Mouse (Mus musculus) left cerebral cortex, adult 2 months (tissue): ENCODE data around the gene Gstcd. TPM values are rescaled to one million over a fixed set of nuclear protein-coding genes. Genes with fewer than 3 reads are reported as not detected.

Experiments
- DNase-seq, 2 experiments: peaks; one replicate each; pipeline ENCODE4 v3.0.0; 2021 to 2022; ENCODE audit warnings: low spot score in 2 of 2, mixed read lengths in 1 of 2; ENCODE audit errors: extremely low spot score in 1 of 2
- H3K27ac ChIP-seq: fragments of 200-600 bp; 2 replicates; pipeline ENCODE4 v1.8.1; 2022
- H3K4me3 ChIP-seq: fragments of 200-600 bp; 2 replicates; pipeline ENCODE4 v1.8.1; 2022
- CTCF ChIP-seq: fragments of 200-600 bp; IDR thresholded peaks from 2 replicates; pipeline ENCODE4 v1.8.1; 2022; ENCODE audit warnings: antibody characterized with exemption, mild to moderate bottlenecking, moderate library complexity
- intact Hi-C: fragments of 180-260 bp; cut with DNase I; formaldehyde crosslinking; loops from one replicate; pipeline ENCODE4 v1.15.1; 2025
- total RNA-seq, 2 experiments: library from RNA; stranded (reverse); gene quantifications; 2 replicates each; pipeline ENCODE4 v1.2.3; 2021

Gstcd gene
- total RNA-seq, 2 experiments from 2014 or later: 10.0 to 10.9 TPM

DNA sequence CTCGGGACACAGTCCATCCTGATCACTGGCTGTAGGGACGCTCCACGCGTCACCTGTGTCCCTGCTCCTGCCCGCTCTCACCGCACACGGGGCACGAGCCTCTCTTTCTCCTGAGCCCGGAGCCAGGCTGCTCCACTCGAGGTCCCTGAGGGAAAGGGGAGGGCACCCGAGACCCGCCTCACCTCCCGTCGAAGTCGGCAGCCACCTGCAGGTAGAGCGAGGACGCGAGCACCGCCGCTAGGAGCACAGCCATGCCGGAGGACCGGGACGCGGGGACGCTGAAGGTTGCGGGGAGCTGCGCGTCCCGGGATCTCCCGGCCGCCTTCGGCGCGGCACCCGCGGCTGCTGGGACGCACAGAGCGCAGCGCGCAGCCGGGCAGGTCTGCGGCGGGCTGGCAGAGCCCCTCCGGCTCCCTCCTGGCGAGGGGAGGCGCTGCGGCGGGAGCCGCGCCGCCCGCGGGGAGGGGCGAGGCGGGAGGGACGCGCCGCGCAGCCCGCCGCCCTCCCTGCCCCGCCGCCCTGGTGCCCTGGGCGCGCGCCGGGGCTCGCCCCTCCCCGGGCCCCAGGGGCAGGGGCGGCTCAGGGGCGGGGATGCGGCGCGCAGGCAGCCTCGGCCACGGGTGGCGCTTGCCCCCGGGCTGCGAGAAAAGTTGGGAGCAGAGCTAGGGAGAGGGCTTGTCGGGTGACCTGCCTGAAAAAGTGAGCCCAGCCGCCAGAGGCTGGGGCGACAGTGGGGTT lies 141.9 kb downstream of the Gstcd start, which contains the start of gene Npnt:
TSS of gene Npnt (minus strand) at position 501 of the 738 bp plus-strand sequence.
- Histone ChIP-seq H3K4me3 (peak within 1 kb of the TSS; percentile 64), H3K27ac (0 out of 2 replicates have a peak within 1 kb of the TSS, but pooled peaks have one; percentile 15)
- peak in 1 of 2 experiments; percentile 38 for DNase-seq
- intact Hi-C loops: loop anchor here (2.0 kb wide), 1 partner anchor 45 kb away; no protein-coding TSS in a partner anchor
- TF ChIP-seq CTCF: no peak; the same call in none of the 2 replicates

GRCm38 (mm10) chr3:132949380-132949790 lies 142.4 kb downstream of the Gstcd start:
- intact Hi-C loops: loop anchor here (2.0 kb wide), 1 partner anchor 45 kb away; no protein-coding TSS in a partner anchor
- no peak for TF ChIP-seq CTCF
- peak overlapping the region; percentile 64 for H3K4me3 ChIP-seq
- DNase-seq: peak in 1 of 2 experiments; percentile 35
- no peak overlapping the region for H3K27ac ChIP-seq

GRCm38 (mm10) chr3:132948298-132948795 lies 143.5 kb downstream of the Gstcd start:
- intact Hi-C loops: loop anchor here (2.0 kb wide), 1 partner anchor 44 kb away; no protein-coding TSS in a partner anchor
- Histone ChIP-seq H3K4me3 (no peak overlapping the region), H3K27ac (no peak overlapping the region)
- DNase-seq: no peak
- TF ChIP-seq CTCF: no peak

GRCm38 (mm10) chr3:132946086-132946485 lies 145.7 kb downstream of the Gstcd start:
- Histone ChIP-seq H3K4me3 (no peak overlapping the region), H3K27ac (no peak overlapping the region)
- DNase-seq: no peak
- TF ChIP-seq CTCF: no peak
- intact Hi-C loops: no loop called here

GRCm38 (mm10) chr3:132945669-132946068 lies 146.2 kb downstream of the Gstcd start:
- no peak overlapping the region for H3K4me3 ChIP-seq
- no peak for TF ChIP-seq CTCF
- intact Hi-C loops: no loop called here
- H3K27ac ChIP-seq: no peak overlapping the region
- no peak for DNase-seq

- H3K27ac ChIP-seq: no peak overlapping the region
- TF ChIP-seq CTCF: no peak
- DNase-seq: no peak
- no peak overlapping the region for H3K4me3 ChIP-seq
- intact Hi-C loops: no loop called here
Observed at GRCm38 (mm10) chr3:132944609-132945008, 147.2 kb downstream of the Gstcd start.

- Histone ChIP-seq H3K27ac (no peak overlapping the region), H3K4me3 (no peak overlapping the region)
- no peak for TF ChIP-seq CTCF
- intact Hi-C loops: no loop called here
- no peak for DNase-seq
Observed at GRCm38 (mm10) chr3:132944193-132944592, 147.6 kb downstream of the Gstcd start.

DNA sequence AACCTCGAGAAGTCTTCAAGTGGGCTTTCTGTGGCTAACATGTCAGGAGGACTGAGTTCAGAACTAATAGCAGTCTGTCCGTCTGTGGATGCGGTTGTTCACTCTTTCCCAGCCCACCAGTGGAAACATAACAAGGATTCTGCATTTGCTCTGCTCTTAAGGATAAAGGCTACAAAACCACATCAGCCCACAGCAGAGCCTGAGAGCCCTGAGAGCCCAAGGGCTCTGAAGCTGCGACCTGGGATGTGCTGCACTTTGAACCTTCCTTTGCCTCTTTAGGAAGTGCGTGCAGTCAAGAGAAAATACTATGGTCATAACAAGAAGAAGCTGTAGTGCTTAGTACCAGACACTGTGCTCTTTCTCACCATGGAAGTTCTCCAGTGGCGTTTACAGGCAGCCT lies 149.1 kb downstream of the Gstcd start:
- no peak for TF ChIP-seq CTCF
- intact Hi-C loops: no loop called here

DNA sequence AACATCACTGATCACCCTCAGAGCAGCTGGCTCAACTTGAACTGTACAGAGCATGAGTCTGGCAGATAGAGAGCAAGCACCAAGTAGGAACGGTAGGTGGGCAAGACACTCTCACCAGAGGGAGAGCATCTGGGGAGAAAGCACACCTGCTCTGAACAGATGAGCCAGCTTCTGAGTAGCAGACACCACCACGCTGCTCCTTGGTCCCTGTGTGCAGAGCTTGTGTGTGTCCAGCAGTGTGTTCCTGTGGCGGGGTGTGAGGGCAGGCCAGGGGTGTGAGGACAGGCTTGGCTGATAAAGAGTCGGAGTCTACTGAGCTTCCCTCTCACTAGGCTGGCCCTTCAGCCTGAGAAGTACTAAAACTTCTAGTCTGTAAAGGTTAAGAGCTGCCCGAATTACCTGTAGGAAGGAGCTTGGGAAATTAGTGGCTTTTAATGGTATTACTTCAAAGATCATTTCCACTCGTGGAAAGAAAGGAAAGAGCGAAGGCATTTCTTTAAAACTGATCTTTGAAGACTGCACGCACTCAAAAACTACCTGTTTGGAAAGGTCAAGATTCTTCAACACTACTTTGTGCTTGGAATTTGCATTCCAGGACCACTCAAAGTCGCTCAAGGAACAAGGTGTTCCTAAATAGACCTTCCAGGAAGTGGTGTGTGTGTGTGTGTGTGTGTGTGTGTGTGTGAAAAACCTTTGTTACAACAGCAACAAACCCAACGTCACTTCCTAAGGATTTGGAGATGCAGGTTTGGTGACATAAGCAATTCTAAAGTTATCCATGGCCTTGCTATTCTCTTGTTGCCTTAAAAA lies 151.4 kb downstream of the Gstcd start:
- no peak for DNase-seq
- H3K4me3 ChIP-seq: no peak overlapping the region
- H3K27ac ChIP-seq: no peak overlapping the region
- intact Hi-C loops: no loop called here
- no peak for TF ChIP-seq CTCF

More for the DNA sequence above, 149.1 kb downstream of the Gstcd start:
- no peak for DNase-seq
- no peak overlapping the region for H3K27ac ChIP-seq
- H3K4me3 ChIP-seq: no peak overlapping the region

GRCm38 (mm10) chr3:132939006-132939405 lies 152.8 kb downstream of the Gstcd start:
- Histone ChIP-seq H3K27ac (no peak overlapping the region), H3K4me3 (no peak overlapping the region)
- no peak for TF ChIP-seq CTCF
- intact Hi-C loops: no loop called here
- DNase-seq: no peak

DNA sequence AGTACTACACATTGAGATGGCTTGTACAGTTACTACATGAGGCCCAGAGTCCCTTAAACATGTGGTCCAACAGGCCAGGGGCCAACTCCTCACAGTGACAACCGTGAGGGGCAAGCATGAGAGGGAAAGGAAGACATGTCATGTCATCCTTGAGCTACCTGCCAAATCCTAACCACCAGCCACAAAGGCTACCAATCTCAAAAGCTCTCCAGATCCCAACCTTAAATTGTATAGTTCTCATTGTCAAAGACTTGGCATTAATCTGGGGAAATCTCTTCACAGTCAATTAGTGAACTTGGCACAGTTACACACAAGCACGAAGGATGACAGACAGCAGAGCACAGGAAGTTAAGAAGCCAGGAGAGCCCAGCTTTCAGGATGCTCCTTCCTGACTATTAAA lies 157.2 kb downstream of the Gstcd start:
- no peak overlapping the region for H3K27ac ChIP-seq
- DNase-seq: no peak
- no peak for TF ChIP-seq CTCF
- intact Hi-C loops: no loop called here
- H3K4me3 ChIP-seq: no peak overlapping the region

Other genes starting within 250 kb of the Gstcd start
- gene Npnt, start 141.7 kb downstream of the Gstcd start, total RNA-seq: 10 to 100 TPM; 14.5 to 18.4 TPM
- gene Ints12, start 193 bp downstream of the Gstcd start, total RNA-seq: 10 to 100 TPM; 13.1 to 15.5 TPM
- not detected for gene Arhgef38, start 142.9 kb upstream of the Gstcd start, total RNA-seq
- gene Ppa2, start 218.1 kb upstream of the Gstcd start, total RNA-seq: 10 to 100 TPM; 50.0 to 52.5 TPM